Mouse (Mus musculus) kidney, postnatal 4 days (tissue): Measurements from ENCODE around the gene Oasl2.
A peak's percentile ranks its signal among the peaks of the same experiment; 100 is the strongest.
"Not testable (repeated sequence)": the region's sequence is repeated elsewhere in the genome, so short reads cannot be mapped to it uniquely, and the experiment has no call there.

Experiments
- DNase-seq, 2 experiments: peaks; one replicate each; pipeline ENCODE4 v3.0.0; 2021; ENCODE audit warnings: mixed read lengths in 2 of 2

Gene Oasl2

DNA sequence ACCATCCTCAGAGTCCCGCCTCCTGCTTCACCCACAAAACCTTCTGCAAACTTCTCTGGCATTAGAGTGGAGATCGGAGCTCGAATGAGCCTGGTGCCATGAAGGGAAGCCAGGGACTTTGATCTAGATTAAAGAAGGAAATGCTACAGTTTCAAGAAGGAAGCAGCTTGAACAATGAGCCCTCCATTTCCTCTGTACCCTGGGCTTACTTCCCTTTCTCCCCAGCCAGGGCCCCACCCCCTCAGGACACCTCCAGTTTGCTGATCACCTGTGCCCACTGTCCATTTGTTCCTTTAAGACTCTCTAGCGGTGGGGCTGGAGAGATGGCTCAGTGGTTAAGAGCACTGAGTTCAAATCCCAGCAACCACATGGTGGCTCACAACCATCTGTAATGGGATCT lies 20.0 kb downstream of the Oasl2 start:
- DNase-seq = no peak

DNA sequence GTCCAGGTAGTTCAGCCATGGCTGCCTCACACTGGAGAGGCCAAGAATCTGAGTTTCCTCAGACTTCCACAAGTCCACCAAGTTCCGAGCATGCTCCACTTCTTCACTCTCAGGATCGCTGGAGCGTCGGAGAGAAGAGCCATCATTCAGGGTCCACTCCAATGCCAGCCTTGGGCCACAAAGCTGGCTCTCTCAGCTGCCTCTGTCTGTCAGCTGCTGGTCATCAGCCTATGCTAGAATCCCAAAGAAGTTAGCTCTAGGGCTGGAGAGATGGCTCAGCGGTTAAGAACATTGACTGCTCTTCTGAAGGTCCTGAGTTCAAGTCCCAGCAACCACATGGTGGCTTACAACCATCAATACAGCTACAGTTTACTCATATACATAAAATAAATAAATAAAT lies 20.6 kb downstream of the Oasl2 start:
- not testable (repeated sequence) for DNase-seq

DNA sequence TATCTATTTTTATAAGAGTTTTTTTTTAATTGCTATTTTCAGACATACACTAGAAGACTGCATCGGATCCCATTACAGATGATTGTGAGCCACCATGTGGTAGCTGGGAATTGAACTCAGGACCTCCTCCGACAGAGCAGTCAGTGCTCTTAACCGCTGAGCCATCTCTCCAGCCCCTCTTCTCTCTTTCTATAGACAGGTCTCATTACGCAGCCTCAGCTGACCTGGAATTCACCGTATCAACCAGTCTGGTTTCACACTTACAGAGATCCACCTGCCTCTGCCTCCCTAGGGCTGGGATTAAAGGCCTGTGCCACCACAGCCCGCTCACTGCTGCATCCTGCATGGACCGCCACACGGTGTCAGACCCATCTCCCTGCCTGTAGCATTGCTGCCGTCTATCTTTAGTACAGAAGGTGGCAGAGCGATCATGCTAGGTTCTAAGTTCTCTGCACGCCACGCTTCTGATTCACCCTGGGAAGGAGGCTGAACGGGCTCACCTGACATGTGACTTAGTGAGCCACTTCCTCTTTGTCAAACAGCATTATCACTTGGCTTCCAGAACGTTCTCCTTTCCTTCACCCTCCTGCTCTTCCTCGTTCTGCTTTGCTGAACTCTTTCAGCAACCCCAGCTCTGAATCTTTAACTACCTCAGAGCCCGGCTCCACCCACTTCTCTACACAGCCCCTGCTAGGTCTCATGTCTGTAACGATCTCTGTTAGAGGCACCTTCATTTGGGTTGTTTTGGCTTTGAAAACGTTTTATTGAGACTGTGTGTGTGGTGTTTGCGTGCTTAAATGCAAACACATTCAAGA lies 25.0 kb downstream of the Oasl2 start:
- DNase-seq = peak in 1 of 2 experiments; percentile 43

DNA sequence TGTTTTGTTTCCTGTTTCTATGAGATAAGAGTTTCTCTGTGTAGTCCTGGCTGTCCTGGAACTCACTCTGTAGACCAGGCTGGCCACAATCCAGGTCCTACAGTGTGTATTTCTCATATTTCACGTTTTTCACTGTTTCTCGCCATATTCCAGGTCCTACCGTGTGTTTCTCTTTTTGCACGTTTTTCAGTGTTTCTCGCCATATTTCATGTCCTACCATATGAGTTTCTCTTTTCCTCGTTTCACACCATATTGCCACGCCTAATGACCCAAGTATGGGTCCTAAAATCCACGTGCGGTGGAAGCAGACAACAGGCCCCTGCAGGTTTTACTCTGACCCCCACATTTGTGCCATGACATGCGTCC lies 25.6 kb downstream of the Oasl2 start:
- DNase-seq = no peak

DNA sequence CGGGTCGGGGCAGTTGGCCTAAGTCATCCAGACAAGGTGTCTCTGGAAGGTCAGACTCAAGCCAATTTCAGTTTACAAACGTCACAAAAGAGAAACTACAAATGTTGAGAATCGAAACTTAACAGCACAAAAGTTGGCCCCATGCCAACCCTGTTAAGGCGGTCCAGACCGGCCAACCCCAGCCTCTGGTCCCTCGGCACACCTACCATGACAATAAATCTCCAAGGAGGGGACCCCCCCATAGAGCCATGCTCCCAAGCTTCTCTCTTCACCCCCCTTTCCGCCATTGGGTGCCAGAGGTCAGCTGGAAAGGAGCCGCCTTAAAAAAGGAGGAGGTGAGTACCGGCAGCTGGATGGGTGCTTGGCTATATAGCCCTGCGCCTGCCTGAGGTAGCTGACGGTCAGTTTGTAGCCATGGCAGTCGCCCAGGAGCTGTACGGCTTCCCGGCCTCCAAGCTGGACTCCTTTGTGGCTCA lies 26.3 kb downstream of the Oasl2 start, which contains the start of gene Oasl1:
Gene Oasl1, plus strand, starts transcription at position 243 of the 476 bp plus-strand sequence.
- DNase-seq = peak; percentile 71 to 79

DNA sequence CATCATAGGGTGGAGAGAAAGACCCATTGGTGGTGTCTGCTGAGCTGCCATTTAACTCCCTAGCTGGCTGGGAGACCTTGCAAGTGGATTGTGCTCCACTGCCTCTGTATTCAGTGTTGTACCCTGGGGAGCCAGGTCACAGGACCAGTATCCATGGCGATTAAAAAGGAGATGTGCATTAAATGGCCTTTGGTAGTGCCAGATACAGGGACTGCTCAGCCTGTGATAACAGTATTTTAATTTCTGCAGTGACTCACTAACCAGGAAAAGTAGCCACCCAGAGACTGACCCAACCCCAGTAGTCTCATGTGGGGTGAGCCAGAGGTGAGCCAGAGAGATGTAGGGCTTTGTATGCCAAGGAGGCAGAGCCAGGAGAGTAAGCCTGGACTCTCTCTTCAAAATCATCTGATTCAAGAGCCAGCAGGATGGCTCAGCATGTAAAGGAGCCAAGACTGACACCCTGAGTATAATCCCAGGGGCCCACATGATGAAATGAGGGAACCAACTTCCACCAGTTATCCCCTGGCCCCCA lies 29.5 kb downstream of the Oasl2 start:
- no peak for DNase-seq

DNA sequence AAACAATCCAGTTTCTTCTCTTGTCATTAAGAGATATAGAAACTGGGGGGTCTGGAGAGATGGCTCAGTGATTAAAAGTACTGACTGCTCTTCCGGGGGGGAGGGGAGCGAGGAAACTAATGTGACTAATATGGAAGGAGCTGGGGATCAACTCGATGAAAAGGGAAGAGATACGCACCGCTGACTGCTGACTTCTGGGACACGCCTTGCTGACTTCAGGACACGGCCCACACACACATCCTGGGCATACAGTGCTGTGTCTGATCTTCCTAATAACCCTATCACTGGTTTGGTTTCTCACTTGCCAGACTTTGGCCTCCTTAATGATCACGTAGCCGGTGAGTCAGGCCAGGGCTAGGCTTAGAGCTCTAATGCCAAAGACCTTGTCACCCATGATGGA lies 30.0 kb downstream of the Oasl2 start:
- DNase-seq = peak in 1 of 2 experiments; percentile 25

DNA sequence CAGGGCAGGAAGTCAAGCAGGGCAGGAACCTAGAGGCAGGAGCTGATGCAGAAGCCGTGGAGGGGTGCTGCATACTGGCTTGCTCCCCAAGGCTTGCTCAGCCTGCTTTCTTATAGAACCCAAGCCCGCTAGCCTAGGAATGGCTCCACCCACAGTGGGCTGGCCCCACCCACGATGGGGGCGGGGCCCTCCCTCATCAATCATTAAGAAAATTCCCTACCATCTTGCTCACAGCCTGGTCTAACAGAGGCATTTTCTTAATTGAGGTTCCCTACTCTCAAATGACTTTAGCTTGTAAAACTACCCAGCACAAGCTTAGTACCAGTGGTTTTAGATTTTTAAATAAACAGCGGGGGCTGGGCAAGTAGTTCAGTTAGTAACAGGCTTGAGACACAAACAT lies 34.9 kb downstream of the Oasl2 start:
- no peak for DNase-seq

DNA sequence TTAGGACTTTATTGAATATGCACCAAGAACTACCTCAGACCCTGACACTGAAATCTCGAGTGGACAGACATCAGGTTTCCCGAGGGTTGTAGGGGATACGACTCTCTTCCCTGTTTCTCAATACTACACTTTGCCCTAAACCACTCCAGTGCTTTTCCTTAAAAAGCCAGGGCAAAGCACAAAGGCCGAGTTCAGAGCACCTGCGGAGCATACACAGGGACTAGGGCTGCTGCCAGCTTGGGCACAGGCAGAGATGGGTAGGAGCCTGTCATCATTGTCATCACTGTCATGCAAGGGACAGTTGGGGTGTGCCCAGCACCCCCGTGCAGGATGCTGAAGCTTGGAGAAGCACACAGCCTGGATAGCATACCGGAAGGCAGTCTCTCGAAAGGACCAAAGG lies 36.5 kb downstream of the Oasl2 start:
- DNase-seq = no peak

DNA sequence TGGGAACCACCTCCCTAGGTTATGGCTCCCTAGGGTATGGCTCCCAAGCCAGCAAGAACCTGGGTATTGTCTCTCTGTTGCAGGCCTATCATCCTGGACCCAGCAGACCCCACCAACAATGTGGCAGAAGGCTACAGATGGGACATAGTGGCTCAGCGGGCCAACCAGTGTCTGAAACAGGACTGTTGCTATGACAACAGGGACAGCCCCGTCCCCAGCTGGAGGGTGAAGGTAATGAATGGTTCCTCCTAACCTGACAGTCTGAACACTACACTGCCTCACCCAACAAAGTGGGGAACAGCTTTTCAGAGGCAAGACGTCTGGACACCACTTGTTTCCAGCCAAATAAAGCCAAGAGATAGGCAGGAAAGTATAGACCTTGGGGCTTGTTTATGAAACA lies 39.1 kb downstream of the Oasl2 start:
- no peak for DNase-seq

DNA sequence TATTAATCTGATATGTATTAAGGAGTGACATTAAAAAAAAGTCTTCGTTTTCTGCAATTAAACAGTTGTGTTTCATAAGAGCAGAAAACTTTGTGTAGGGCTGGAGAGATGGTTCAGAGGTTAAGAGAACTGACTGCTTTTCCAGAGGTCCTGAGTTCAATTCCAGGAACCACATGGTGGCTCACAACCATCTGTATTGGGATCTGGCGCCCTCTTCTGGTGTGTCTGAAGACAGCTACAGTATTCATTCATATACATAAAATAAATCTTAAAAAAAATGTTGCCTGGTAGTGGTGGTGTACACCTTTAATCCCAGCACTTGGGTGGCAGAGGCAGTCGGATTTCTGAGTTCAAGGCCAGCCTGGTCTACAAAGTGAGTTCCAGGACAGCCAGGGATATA lies 44.4 kb downstream of the Oasl2 start:
- not testable (repeated sequence) for DNase-seq

DNA sequence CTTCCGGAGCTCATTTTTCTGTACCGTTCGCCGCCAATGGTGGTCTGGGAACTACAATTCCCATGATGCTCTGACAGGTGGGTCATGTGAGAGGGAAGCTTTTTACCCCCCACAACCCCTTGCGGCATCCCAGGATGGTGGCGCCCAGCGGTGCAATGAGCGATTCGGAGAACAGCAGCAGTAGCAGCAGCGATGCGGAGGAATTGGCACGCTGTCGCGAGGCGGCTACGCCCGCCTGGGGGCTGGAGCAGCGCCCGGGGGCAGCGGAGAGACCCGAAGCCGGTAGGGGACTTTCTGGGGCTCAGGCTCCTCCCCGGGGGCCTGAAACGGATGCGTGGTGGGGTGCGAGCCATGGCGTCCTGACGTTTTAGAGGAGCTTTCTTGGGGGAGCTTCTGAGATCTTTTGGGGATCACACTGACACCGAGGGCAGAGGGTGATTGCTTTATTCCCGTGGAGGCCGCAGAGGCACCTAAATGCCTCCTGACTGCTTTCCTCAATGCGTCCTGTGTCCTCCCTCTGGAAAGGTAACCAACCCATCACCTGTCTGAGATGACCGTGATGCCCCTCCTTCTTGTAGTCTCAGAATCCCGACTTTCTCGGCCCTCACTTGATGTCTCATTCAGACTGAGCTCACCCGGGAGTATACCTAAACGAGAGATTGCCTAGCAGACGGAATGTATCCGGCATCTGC lies 45.5 kb downstream of the Oasl2 start, which contains the start of gene 2210016L21Rik:
Gene 2210016L21Rik, plus strand, starts transcription at position 85 of the 692 bp plus-strand sequence.
- peak; percentile 85 to 92 for DNase-seq

DNA sequence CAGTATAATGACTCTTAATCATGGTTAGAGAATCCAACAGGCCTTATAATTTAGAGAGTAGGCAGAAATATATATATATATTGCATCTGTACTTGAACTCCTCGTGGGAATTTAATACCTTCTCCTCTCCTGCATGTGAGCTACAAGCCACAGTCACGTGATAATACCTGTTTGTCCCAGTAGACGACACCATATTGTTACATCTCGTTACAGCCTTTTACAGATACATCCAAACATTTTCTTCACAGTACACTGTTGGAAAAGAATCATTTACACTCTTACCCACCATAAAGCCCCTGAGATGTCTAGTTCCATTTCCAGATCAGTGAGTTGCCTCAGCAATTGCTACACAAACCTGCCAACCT lies 46.0 kb downstream of the Oasl2 start:
- DNase-seq = no peak

DNA sequence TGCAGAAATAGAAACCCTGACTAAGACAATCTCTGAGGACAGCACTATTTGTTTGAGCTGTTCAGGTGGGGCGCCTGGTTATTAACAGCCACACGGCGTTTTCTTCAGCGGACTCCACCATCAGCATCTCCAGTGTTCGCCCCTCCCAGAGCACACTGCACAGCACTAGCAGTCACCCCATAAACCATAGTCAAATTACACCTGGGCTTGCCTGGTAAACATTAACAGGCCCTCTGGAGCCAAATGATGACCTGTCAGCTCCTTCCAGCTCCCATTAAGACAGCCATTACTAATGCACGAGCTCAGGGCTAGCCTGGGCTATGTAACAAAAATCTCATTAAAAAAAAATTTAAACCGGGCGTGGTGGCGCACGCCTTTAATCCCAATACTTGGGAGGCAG lies 48.3 kb downstream of the Oasl2 start:
- no peak for DNase-seq

DNA sequence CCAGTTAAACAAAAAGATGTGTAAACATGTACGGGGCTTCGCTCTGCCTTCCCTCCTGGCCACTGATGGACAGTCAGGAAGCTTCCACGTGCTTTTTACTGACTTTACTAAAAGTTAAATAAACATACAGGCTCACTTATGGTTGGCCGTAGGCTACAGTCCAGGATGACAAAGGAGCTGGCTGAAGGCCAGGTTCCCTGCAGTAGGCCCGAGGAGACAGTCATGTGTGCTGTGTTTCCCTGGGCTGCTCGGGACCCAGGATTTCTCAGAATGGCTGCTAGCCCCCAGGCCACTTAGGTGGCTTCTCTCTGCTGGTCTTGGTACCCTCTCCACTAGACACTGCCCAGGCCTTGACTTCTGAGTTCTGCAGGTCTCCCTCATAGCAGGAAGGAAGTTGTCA lies 52.2 kb downstream of the Oasl2 start:
- DNase-seq = peak; percentile 60 to 72

DNA sequence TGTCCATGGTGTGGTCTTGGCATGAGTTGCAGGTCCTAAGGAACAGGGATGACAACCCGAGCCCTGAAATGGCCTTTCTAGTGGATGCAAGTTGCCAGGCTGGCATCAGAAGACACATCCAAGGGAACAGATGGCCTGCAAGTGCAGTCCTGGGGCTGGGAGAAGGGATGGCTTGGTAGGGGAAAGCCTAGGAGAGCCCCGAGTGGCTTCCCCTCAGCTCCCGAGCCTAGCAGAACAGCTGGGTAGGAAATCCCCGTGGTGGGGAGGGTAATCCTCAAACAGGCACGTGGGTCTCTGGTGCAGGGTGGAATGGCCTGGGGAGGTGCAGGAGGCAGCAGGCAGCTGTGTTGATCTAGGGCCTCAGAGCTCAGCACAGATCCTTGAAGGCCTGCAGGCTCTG lies 52.6 kb downstream of the Oasl2 start:
- DNase-seq = no peak

DNA sequence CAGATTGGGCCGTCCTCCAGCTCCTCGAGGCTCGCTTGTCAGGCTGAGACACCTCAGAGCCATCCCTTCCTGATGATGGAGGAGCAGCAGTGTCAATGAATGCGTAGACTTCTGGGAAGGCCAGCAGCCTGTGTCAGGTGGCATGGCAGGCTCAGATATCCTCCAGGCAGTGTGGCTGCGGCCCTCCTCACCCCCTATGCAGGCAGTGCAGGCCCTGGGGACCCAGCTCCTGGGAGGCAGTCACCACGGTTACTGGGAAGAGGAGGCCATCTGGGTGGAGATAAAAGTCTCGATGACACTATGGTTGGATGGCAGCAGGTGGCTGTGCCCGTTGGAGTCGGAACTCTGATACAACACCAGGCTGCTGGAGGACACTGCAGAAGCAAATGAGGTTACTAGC lies 53.1 kb downstream of the Oasl2 start:
- DNase-seq = no peak

DNA sequence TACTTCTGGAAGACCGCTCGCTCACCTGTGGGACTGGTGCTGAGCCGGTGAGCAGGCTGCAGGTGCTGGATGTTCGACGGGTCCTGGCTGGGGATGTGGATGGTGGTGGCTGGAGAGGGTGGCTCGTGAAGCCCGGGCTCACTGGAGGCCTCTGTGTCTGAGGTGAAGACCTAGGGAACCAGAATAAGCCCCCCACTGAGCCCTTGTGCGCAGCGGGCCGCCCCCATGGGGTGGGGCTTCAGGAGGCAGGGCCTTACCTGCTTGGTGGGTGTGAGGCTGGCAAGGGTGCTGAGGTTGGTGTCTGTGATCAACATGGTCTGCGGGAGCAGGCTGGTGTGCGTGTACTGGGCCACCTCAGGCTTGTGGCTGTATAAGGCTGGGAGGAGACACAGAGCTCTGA lies 53.9 kb downstream of the Oasl2 start:
- DNase-seq = no peak

DNA sequence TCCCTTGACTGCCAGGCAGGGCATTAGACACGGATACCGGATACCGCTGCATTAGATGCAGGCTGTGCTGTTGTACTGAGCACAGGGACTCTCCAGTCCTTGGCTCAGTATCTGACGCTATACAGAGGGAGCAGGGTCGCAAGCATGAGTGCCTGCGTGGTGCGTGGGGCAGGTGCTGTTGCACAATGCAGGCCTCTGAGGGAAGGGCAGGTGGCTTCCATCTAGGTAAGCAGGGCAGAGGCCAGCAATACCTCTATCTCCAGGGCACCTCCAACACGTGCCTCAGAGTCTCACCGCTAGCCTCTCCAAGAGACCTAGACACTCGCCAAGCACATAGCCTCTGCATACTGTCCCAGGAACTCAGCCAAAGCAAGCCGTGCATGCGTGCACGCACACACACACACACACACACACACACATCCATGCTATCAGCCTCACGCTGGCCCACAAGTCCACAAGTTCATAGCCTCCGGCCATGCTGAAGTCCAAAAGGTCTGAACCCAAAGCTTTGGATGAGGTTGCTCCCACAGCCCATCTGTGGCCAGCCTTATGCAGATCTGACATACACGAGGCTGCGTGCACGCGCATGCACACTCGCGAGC lies 54.6 kb downstream of the Oasl2 start:
- peak in 1 of 2 experiments; percentile 45 for DNase-seq

DNA sequence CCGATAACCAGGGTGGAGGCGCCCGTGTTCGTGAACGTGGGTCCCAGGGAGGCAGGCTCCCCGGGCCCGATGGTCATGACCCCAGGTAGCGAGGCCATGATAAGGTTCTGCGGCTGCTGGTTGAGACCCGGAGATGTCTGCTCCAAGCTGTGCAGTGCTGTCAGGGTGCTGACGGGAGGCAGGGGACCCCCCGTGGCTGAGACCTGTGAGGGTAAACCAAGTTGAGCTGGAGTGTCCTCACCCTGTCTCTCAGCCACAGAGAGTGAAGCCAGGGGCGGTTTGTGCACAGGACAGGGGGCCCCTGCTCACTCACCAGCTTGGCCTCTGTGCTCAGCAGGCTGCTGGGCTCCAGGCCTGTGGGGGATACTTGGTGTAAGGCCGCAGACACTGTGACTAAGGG lies 56.6 kb downstream of the Oasl2 start:
- DNase-seq = no peak

DNA sequence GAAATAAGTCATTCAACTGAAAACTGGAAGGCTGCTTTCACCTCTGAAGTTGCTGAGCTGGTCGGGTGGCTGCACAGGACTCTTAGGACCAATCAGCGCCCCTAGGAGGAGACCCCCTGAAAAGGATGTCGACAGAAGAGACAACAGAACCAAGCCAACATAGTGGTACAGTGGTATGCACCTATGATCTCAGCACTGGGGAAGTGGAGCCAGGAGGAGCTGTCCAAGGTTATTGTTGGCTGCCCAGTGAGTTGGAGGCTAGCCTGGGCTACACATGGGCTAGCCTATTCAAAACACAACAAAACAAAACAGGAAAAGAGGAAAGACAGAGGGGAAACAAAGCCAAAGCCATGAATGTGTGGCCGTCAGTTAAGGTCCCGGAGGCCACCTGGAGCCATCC lies 61.3 kb downstream of the Oasl2 start:
- no peak for DNase-seq
